31 mouse cellular contexts compared by ENCODE assay signal in genomic region chr14:20809349-20809748, GRCm38 (mm10). TPM values are rescaled to one million over a fixed set of nuclear protein-coding genes. Genes with fewer than 3 reads are reported as not detected.
DNase-seq lines count a peak whose midpoint lies in the region; ATAC-seq and TF ChIP-seq lines count a peak whose summit lies in the region.
"Had no signal": no experiment of that assay in that cellular context is flagged by ENCODE, and none has a peak within 500 bp of the region (broad histone marks: within the 10 kb centered on the region; RNA-seq: fewer than 3 reads in every experiment).

No protein-coding gene starts in this region.

- peaks cover 16% of the 10 kb centered on the region for H3K4me1 ChIP-seq in kidney, adult 2 months (ENCODE audit: control insufficient read depth, insufficient read depth, low read length)
- H3K4me1 ChIP-seq in embryonic fibroblast, embryonic 13.5 days (ENCODE audit: control insufficient read depth, insufficient read depth, low read length): peaks cover 12% of the 10 kb centered on the region
- peaks cover 18% of the 10 kb centered on the region for H3K4me1 ChIP-seq in small intestine, adult 2 months (ENCODE audit: control insufficient read depth, insufficient read depth, insufficient read length, low read length)
- no peaks in the 10 kb centered on the region for H3K4me1 ChIP-seq in hindbrain, embryonic 12.5 days
- H3K4me1 ChIP-seq: embryonic facial prominence, embryonic 12.5 days; intestine, embryonic 15.5 days had no signal

- intact Hi-C loops in gastrocnemius, postnatal 14 days (cut with DNase I; ENCODE audit: low total_unique reads): loop anchor here (10.0 kb wide), 1 partner anchor 185 kb away; no protein-coding TSS in a partner anchor

- no peak for TF ChIP-seq POLR2A in kidney, adult 2 months (IDR thresholded peaks at IDR 0.05; ENCODE audit: low read depth, low read length)
- no peak for TF ChIP-seq POLR2A in embryonic fibroblast, embryonic 13.5 days (IDR thresholded peaks at IDR 0.05; ENCODE audit: low read depth, low read length)
- no peak for TF ChIP-seq POLR2A in small intestine, adult 2 months (IDR thresholded peaks at IDR 0.05; ENCODE audit: low read depth, low read length)

- H3K9ac ChIP-seq in hindbrain, embryonic 12.5 days: no peak overlapping the region
- H3K9ac ChIP-seq: embryonic facial prominence, embryonic 12.5 days; embryonic facial prominence, embryonic 15.5 days; forebrain, postnatal 0 days; hindbrain, embryonic 13.5 days; intestine, embryonic 15.5 days had no signal

- WGBS in kidney, adult 2 months: 88% methylated on average over 4 of the region's 4 CpGs
- 88% methylated on average over 4 of the region's 4 CpGs for WGBS in small intestine, adult 2 months
- WGBS in hindbrain, embryonic 12.5 days: 84% methylated on average over 4 of the region's 4 CpGs

- no peak overlapping the region for H3K4me2 ChIP-seq in hindbrain, embryonic 12.5 days (replicated peaks)
- H3K4me2 ChIP-seq: embryonic facial prominence, embryonic 12.5 days; embryonic facial prominence, embryonic 15.5 days; heart, embryonic 11.5 days; hindbrain, embryonic 13.5 days; intestine, embryonic 15.5 days had no signal

- no peaks in the 10 kb centered on the region for H3K36me3 ChIP-seq in kidney, adult 2 months (ENCODE audit: control insufficient read depth, insufficient read depth, low read length)
- no peaks in the 10 kb centered on the region for H3K36me3 ChIP-seq in small intestine, adult 2 months (ENCODE audit: control insufficient read depth, insufficient read depth, low read length)
- H3K36me3 ChIP-seq in hindbrain, embryonic 12.5 days: no peaks in the 10 kb centered on the region
- H3K36me3 ChIP-seq: embryonic facial prominence, embryonic 12.5 days; embryonic facial prominence, embryonic 15.5 days; G1E; hindbrain, embryonic 13.5 days; intestine, embryonic 15.5 days had no signal

- ATAC-seq in hindbrain, embryonic 12.5 days (ENCODE audit: low FRiP score): no peak
- ATAC-seq: activated CD4-positive, CD25-positive, alpha-beta regulatory T cell, adult 4 months; forebrain, embryonic 14.5 days; forebrain, postnatal 0 days; hindbrain, embryonic 16.5 days; intestine, embryonic 15.5 days; Patski had no signal

- H3K9me3 ChIP-seq in hindbrain, embryonic 12.5 days (replicated peaks): no peaks in the 10 kb centered on the region
- H3K9me3 ChIP-seq: embryonic facial prominence, embryonic 12.5 days; embryonic facial prominence, embryonic 15.5 days; G1E; hindbrain, embryonic 13.5 days; intestine, embryonic 15.5 days had no signal

- DNase-seq in kidney, adult 2 months: no peak
- DNase-seq in kidney, adult 18-20 months: no peak
- peak; percentile 27 for DNase-seq in R1 (ENCODE audit: low read depth, low spot score)
- no peak for DNase-seq in gastrocnemius, postnatal 14 days
- DNase-seq in heart, adult 9 months (ENCODE audit: low spot score in 2 of 2): no peak
- DNase-seq: adrenal gland, adult 8-10 months; adrenal gland, postnatal 36 days; cerebellum, adult 11 months; cerebellum, adult 2 months; cerebellum, adult 9-11 months; cerebellum, postnatal 25 days; forebrain, postnatal 0 days; gastrocnemius, adult 2 months; gastrocnemius, postnatal 25 days; heart, adult 2 months; kidney, adult 11 months had no signal

- H3K27ac ChIP-seq in kidney, adult 2 months (ENCODE audit: insufficient read depth, low read depth, low read length): peak overlapping the region; percentile 73
- H3K27ac ChIP-seq in embryonic fibroblast, embryonic 13.5 days (ENCODE audit: insufficient read depth, low read length): peak overlapping the region; percentile 44
- 0 out of 2 replicates have a peak overlapping the region, but pooled peaks have one; percentile 15 for H3K27ac ChIP-seq in small intestine, adult 2 months (ENCODE audit: insufficient read depth, low read depth, low read length)
- H3K27ac ChIP-seq in hindbrain, embryonic 12.5 days: no peak overlapping the region
- H3K27ac ChIP-seq: embryonic facial prominence, embryonic 12.5 days; embryonic facial prominence, embryonic 15.5 days; gastrocnemius, adult 2 months; heart, adult 2 months; hindbrain, embryonic 13.5 days; intestine, embryonic 15.5 days had no signal

- TF ChIP-seq CTCF in kidney, adult 2 months (conservative IDR thresholded peaks at IDR 0.05; ENCODE audit: insufficient read depth, insufficient read length, low read depth, low read length): no peak
- no peak for TF ChIP-seq CTCF in embryonic fibroblast, embryonic 13.5 days (IDR thresholded peaks at IDR 0.05; ENCODE audit: borderline replicate concordance, insufficient read depth, low read length)
- TF ChIP-seq CTCF in small intestine, adult 2 months (IDR thresholded peaks at IDR 0.05; ENCODE audit: extremely low read depth, insufficient read length, insufficient replicate concordance, low read depth, low read length): no peak

- no peaks in the 10 kb centered on the region for H3K27me3 ChIP-seq in kidney, adult 2 months (replicated peaks; ENCODE audit: control insufficient read depth, insufficient read depth, low read length)
- H3K27me3 ChIP-seq in small intestine, adult 2 months (ENCODE audit: control insufficient read depth, insufficient read depth, low read length): no peaks in the 10 kb centered on the region
- no peaks in the 10 kb centered on the region for H3K27me3 ChIP-seq in hindbrain, embryonic 12.5 days
- H3K27me3 ChIP-seq: CH12.LX; embryonic facial prominence, embryonic 12.5 days; embryonic facial prominence, embryonic 15.5 days; hindbrain, embryonic 13.5 days; intestine, embryonic 15.5 days; Patski had no signal

- H3K4me3 ChIP-seq in kidney, adult 2 months (ENCODE audit: insufficient read depth, low read depth, low read length): no peak overlapping the region
- H3K4me3 ChIP-seq in embryonic fibroblast, embryonic 13.5 days (ENCODE audit: insufficient read depth, low read length): no peak overlapping the region
- no peak overlapping the region for H3K4me3 ChIP-seq in small intestine, adult 2 months (ENCODE audit: low read depth, low read length)
- no peak overlapping the region for H3K4me3 ChIP-seq in hindbrain, embryonic 12.5 days
- H3K4me3 ChIP-seq: embryonic facial prominence, embryonic 12.5 days; embryonic facial prominence, embryonic 15.5 days; erythroblast, embryonic 14.5 days; gastrocnemius, adult 2 months; heart, adult 2 months; hindbrain, embryonic 13.5 days; intestine, embryonic 15.5 days had no signal

RNA-seq across cellular contexts. Expression of gene Camk2g, which starts 15.5 kb away (rescaled TPM):
- polyA plus RNA-seq in kidney, adult 2 months (2012; rRNA removed): 15.4 and 16.0 TPM in 2 replicates
- 105 and 138 TPM in 2 replicates for polyA plus RNA-seq in embryonic fibroblast, embryonic 13.5 days (2011; ENCODE audit: insufficient read length, low read depth, missing spikeins)
- polyA plus RNA-seq in small intestine, adult 2 months (2012; rRNA removed): 8.1 and 12.0 TPM in 2 replicates
- total RNA-seq in gastrocnemius, postnatal 14 days (2021): 100 to 1,000 TPM; 114 to 117 TPM
- polyA plus RNA-seq in hindbrain, embryonic 12.5 days (2016; fragmentation: Nextera tagmentation; extraction: Ambion mirVana): 72.8 and 75.5 TPM in 2 replicates

RNA-seq across cellular contexts. Expression of gene Plau, which starts 27.1 kb away (rescaled TPM):
- polyA plus RNA-seq in kidney, adult 2 months (2012; rRNA removed): 261 and 276 TPM in 2 replicates
- 75.9 and 142 TPM in 2 replicates for polyA plus RNA-seq in embryonic fibroblast, embryonic 13.5 days (2011; ENCODE audit: insufficient read length, low read depth, missing spikeins)
- polyA plus RNA-seq in small intestine, adult 2 months (2012; rRNA removed): 3.1 and 3.8 TPM in 2 replicates
- total RNA-seq in gastrocnemius, postnatal 14 days (2021): 10 to 100 TPM; 29.4 to 31.5 TPM
- polyA plus RNA-seq in hindbrain, embryonic 12.5 days (2016; fragmentation: Nextera tagmentation; extraction: Ambion mirVana): 0.46 and 0.76 TPM in 2 replicates
- polyA plus RNA-seq: activated CD4-positive, CD25-positive, alpha-beta regulatory T cell, adult 4 months; erythroblast, embryonic 14.5 days; G1E had no signal

Comparison
In these comparisons a context has a peak if more than half of its experiments do, and no peak if none do; other contexts are left out.
1. RNA of gene Plau, which starts 27.1 kb away (polyA plus RNA-seq): 261 to 276 TPM in kidney, adult 2 months and 75.9 to 142 TPM in embryonic fibroblast, embryonic 13.5 days; 3.1 to 3.8 TPM in small intestine, adult 2 months and 0.46 to 0.76 TPM in hindbrain, embryonic 12.5 days; every median in the first group is over 10 times any median in the second.